Mouse (Mus musculus): ENCODE data around the gene Fbn1. TPM values are rescaled to one million over a fixed set of nuclear protein-coding genes. Genes with fewer than 3 reads are reported as not detected.

Gene Fbn1
- polyA plus RNA-seq, 1 experiment from 2014 or later = 33.7 TPM

- H3K9ac ChIP-seq (ENCODE audit: low read length) = no peak overlapping the region
- no peak overlapping the region for H3K4me2 ChIP-seq (ENCODE audit: low read depth, low read length)
- no peaks in the 10 kb centered on the region for H3K4me1 ChIP-seq (ENCODE audit: control insufficient read depth, insufficient read depth, low read length)
- no peaks in the 10 kb centered on the region for H3K9me3 ChIP-seq (replicated peaks; ENCODE audit: control insufficient read depth, low read length)
- 82% methylated on average over 16 of the region's 16 CpGs for WGBS
- peaks cover 8% of the 10 kb centered on the region; the same call in 1 of the 2 replicates for H3K36me3 ChIP-seq (ENCODE audit: control insufficient read depth, insufficient read depth, low read length)
- no peak overlapping the region for H3K27ac ChIP-seq (ENCODE audit: low read length)
- no peaks in the 10 kb centered on the region for H3K27me3 ChIP-seq (ENCODE audit: control insufficient read depth, insufficient read depth, low read length)
- no peak overlapping the region for H3K4me3 ChIP-seq (replicated peaks; ENCODE audit: low read length)
- ATAC-seq (ENCODE audit: insufficient read depth, low FRiP score) = no peak
These were observed 193.4 kb downstream of the Fbn1 start for GRCm38 (mm10) chr2:125314169-125314925.

- no peak overlapping the region for H3K9ac ChIP-seq (ENCODE audit: low read length)
- peaks cover 20% of the 10 kb centered on the region for H3K36me3 ChIP-seq (ENCODE audit: control insufficient read depth, insufficient read depth, low read length)
- H3K4me3 ChIP-seq (replicated peaks; ENCODE audit: low read length) = no peak overlapping the region
- H3K9me3 ChIP-seq (replicated peaks; ENCODE audit: control insufficient read depth, low read length) = no peaks in the 10 kb centered on the region
- H3K27me3 ChIP-seq (ENCODE audit: control insufficient read depth, insufficient read depth, low read length) = no peaks in the 10 kb centered on the region
- H3K4me2 ChIP-seq (ENCODE audit: low read depth, low read length) = no peak overlapping the region
- ATAC-seq (ENCODE audit: insufficient read depth, low FRiP score) = no peak
- no peaks in the 10 kb centered on the region for H3K4me1 ChIP-seq (ENCODE audit: control insufficient read depth, insufficient read depth, low read length)
- WGBS = 83% methylated on average over 10 of the region's 10 CpGs
- no peak overlapping the region for H3K27ac ChIP-seq (ENCODE audit: low read length)
These were observed 198.1 kb downstream of the Fbn1 start for GRCm38 (mm10) chr2:125309710-125310109.

GRCm38 (mm10) chr2:125305671-125306070, 202.1 kb downstream of the Fbn1 start:
- Histone ChIP-seq H3K4me2 (ENCODE audit: low read depth, low read length) (no peak overlapping the region), H3K4me1 (ENCODE audit: control insufficient read depth, insufficient read depth, low read length) (no peaks in the 10 kb centered on the region), H3K27me3 (ENCODE audit: control insufficient read depth, insufficient read depth, low read length) (no peaks in the 10 kb centered on the region), H3K9ac (ENCODE audit: low read length) (no peak overlapping the region), H3K36me3 (ENCODE audit: control insufficient read depth, insufficient read depth, low read length) (peaks cover 14% of the 10 kb centered on the region), H3K27ac (ENCODE audit: low read length) (no peak overlapping the region), H3K9me3 (replicated peaks; ENCODE audit: control insufficient read depth, low read length) (no peaks in the 10 kb centered on the region), H3K4me3 (replicated peaks; ENCODE audit: low read length) (no peak overlapping the region)
- 82% methylated on average over 3 of the region's 3 CpGs for WGBS
- no peak for ATAC-seq (ENCODE audit: insufficient read depth, low FRiP score)

- Histone ChIP-seq H3K9me3 (replicated peaks; ENCODE audit: control insufficient read depth, low read length) (no peaks in the 10 kb centered on the region), H3K27ac (ENCODE audit: low read length) (no peak overlapping the region), H3K36me3 (ENCODE audit: control insufficient read depth, insufficient read depth, low read length) (peaks cover 13% of the 10 kb centered on the region), H3K4me2 (ENCODE audit: low read depth, low read length) (no peak overlapping the region), H3K4me1 (ENCODE audit: control insufficient read depth, insufficient read depth, low read length) (no peaks in the 10 kb centered on the region), H3K4me3 (replicated peaks; ENCODE audit: low read length) (no peak overlapping the region), H3K27me3 (ENCODE audit: control insufficient read depth, insufficient read depth, low read length) (no peaks in the 10 kb centered on the region), H3K9ac (ENCODE audit: low read length) (no peak overlapping the region)
- no peak for ATAC-seq (ENCODE audit: insufficient read depth, low FRiP score)
- WGBS = 70% methylated on average over 3 of the region's 3 CpGs
These were observed 203.0 kb downstream of the Fbn1 start for GRCm38 (mm10) chr2:125304746-125305145.

- 73% methylated on average over 5 of the region's 5 CpGs for WGBS
- Histone ChIP-seq H3K27me3 (ENCODE audit: control insufficient read depth, insufficient read depth, low read length) (no peaks in the 10 kb centered on the region), H3K9me3 (replicated peaks; ENCODE audit: control insufficient read depth, low read length) (no peaks in the 10 kb centered on the region), H3K4me3 (replicated peaks; ENCODE audit: low read length) (no peak overlapping the region), H3K4me2 (ENCODE audit: low read depth, low read length) (no peak overlapping the region), H3K27ac (ENCODE audit: low read length) (no peak overlapping the region), H3K9ac (ENCODE audit: low read length) (no peak overlapping the region), H3K4me1 (ENCODE audit: control insufficient read depth, insufficient read depth, low read length) (no peaks in the 10 kb centered on the region), H3K36me3 (ENCODE audit: control insufficient read depth, insufficient read depth, low read length) (peaks cover 8% of the 10 kb centered on the region)
- ATAC-seq (ENCODE audit: insufficient read depth, low FRiP score) = no peak
These were observed 203.9 kb downstream of the Fbn1 start for GRCm38 (mm10) chr2:125303764-125304384.

GRCm38 (mm10) chr2:125302625-125302924, 205.2 kb downstream of the Fbn1 start:
- Histone ChIP-seq H3K4me2 (ENCODE audit: low read depth, low read length) (no peak overlapping the region), H3K9me3 (replicated peaks; ENCODE audit: control insufficient read depth, low read length) (no peaks in the 10 kb centered on the region), H3K9ac (ENCODE audit: low read length) (no peak overlapping the region), H3K36me3 (ENCODE audit: control insufficient read depth, insufficient read depth, low read length) (peaks cover 3% of the 10 kb centered on the region), H3K4me1 (ENCODE audit: control insufficient read depth, insufficient read depth, low read length) (no peaks in the 10 kb centered on the region), H3K27ac (ENCODE audit: low read length) (no peak overlapping the region), H3K27me3 (ENCODE audit: control insufficient read depth, insufficient read depth, low read length) (no peaks in the 10 kb centered on the region), H3K4me3 (replicated peaks; ENCODE audit: low read length) (no peak overlapping the region)
- no peak for ATAC-seq (ENCODE audit: insufficient read depth, low FRiP score)
- WGBS = 77% methylated on average over 8 of the region's 8 CpGs

GRCm38 (mm10) chr2:125301877-125302624, 205.7 kb downstream of the Fbn1 start:
- H3K27me3 ChIP-seq (ENCODE audit: control insufficient read depth, insufficient read depth, low read length) = no peaks in the 10 kb centered on the region

GRCm38 (mm10) chr2:125298841-125299240, 209.0 kb downstream of the Fbn1 start:
- ATAC-seq (ENCODE audit: insufficient read depth, low FRiP score) = no peak
- WGBS = 94% methylated on average over 1 of the region's 1 CpGs
- no peaks in the 10 kb centered on the region for H3K9me3 ChIP-seq (replicated peaks; ENCODE audit: control insufficient read depth, low read length)
- no peaks in the 10 kb centered on the region; the same call in 1 of the 2 replicates for H3K36me3 ChIP-seq (ENCODE audit: control insufficient read depth, insufficient read depth, low read length)
- no peak overlapping the region for H3K4me2 ChIP-seq (ENCODE audit: low read depth, low read length)
- no peak overlapping the region for H3K27ac ChIP-seq (ENCODE audit: low read length)
- H3K4me3 ChIP-seq (replicated peaks; ENCODE audit: low read length) = no peak overlapping the region
- no peaks in the 10 kb centered on the region for H3K4me1 ChIP-seq (ENCODE audit: control insufficient read depth, insufficient read depth, low read length)
- H3K27me3 ChIP-seq (ENCODE audit: control insufficient read depth, insufficient read depth, low read length) = no peaks in the 10 kb centered on the region
- H3K9ac ChIP-seq (ENCODE audit: low read length) = no peak overlapping the region

More at GRCm38 (mm10) chr2:125301877-125302624, 205.7 kb downstream of the Fbn1 start:
- 61% methylated on average over 9 of the region's 9 CpGs for WGBS
- no peak for ATAC-seq (ENCODE audit: insufficient read depth, low FRiP score)
- no peak overlapping the region for H3K4me2 ChIP-seq (ENCODE audit: low read depth, low read length)
- no peak overlapping the region for H3K4me3 ChIP-seq (replicated peaks; ENCODE audit: low read length)
- no peak overlapping the region for H3K9ac ChIP-seq (ENCODE audit: low read length)
- H3K4me1 ChIP-seq (ENCODE audit: control insufficient read depth, insufficient read depth, low read length) = no peaks in the 10 kb centered on the region
- no peak overlapping the region for H3K27ac ChIP-seq (ENCODE audit: low read length)
- H3K9me3 ChIP-seq (replicated peaks; ENCODE audit: control insufficient read depth, low read length) = no peaks in the 10 kb centered on the region
- H3K36me3 ChIP-seq (ENCODE audit: control insufficient read depth, insufficient read depth, low read length) = peaks cover 3% of the 10 kb centered on the region

- H3K4me3 ChIP-seq (replicated peaks; ENCODE audit: low read length) = no peak overlapping the region
- no peaks in the 10 kb centered on the region for H3K9me3 ChIP-seq (replicated peaks; ENCODE audit: control insufficient read depth, low read length)
- H3K4me1 ChIP-seq (ENCODE audit: control insufficient read depth, insufficient read depth, low read length) = no peaks in the 10 kb centered on the region
- H3K9ac ChIP-seq (ENCODE audit: low read length) = no peak overlapping the region
- no peak for ATAC-seq (ENCODE audit: insufficient read depth, low FRiP score)
- no peaks in the 10 kb centered on the region for H3K27me3 ChIP-seq (ENCODE audit: control insufficient read depth, insufficient read depth, low read length)
- H3K36me3 ChIP-seq (ENCODE audit: control insufficient read depth, insufficient read depth, low read length) = no peaks in the 10 kb centered on the region
- no peak overlapping the region for H3K4me2 ChIP-seq (ENCODE audit: low read depth, low read length)
- WGBS = 68% methylated on average over 3 of the region's 3 CpGs
- H3K27ac ChIP-seq (ENCODE audit: low read length) = no peak overlapping the region
These were observed 212.3 kb downstream of the Fbn1 start for GRCm38 (mm10) chr2:125295526-125295925.
